Mouse (Mus musculus) B cell, adult 2 months (primary cell): ENCODE results near the gene Lama5.
A peak's percentile ranks its signal among the peaks of the same experiment; 100 is the strongest.

Experiments
- DNase-seq, 2 experiments: peaks; one replicate each; pipeline ENCODE4 v3.0.0; 2022

Gene Lama5

DNA sequence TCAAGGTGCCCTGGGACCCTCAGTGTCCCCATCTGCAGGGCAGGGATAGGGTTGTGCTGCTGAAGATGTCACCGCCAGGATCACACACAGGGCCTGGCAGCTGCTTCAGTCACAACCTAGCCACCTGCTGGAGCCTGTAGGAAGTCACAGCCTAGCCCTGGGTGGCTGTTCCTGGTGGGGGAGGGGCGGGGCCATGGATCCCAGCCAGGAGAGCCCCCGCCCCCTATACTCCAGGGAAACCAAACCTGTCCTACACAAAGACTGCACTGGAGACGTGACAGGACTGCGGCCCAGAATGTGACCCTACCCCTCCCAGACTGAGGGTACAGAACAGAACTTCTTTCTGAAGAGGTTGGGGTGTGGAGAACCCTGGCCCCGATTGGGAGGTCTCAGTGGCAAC, 3.4 kb downstream of the Lama5 start:
- no peak for DNase-seq

DNA sequence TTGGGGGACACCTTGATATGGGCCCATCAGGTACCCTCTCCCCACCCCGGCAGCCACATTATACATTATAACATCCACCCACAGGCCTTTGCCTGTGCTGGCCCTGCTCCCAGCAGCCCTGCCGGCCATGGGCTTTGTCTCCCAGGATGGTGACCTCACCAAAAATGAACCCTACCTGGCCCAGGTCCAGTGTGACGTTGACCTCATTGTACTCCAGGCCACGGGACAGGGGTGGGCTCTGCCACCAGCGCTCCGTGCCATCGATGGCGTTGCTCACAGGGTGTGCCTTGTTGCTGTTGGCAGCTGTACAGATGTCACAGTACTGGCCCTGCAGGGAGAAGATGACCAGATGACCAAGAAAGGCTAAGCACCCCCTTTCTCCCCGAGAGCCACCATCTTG, 4.6 kb downstream of the Lama5 start:
- DNase-seq = no peak

DNA sequence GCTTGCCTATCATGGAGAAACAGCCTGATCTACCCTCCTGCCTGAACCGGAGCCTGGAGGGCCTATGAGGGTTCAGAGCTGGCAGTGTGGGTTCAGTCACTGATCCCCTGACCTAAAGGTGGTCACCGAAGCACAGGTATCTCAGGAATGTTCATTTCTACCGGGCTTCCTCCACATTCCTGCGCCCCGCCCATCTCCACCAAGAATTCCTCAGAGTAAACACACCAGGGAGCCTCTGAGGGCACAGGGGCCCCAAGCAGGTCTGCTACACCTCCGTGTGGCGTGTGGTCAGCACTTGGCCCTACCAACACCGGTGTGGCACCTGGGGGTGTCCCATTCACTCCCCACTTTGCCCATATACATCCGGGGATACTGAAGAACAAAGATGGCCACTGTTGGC, 5.5 kb downstream of the Lama5 start:
- no peak for DNase-seq

DNA sequence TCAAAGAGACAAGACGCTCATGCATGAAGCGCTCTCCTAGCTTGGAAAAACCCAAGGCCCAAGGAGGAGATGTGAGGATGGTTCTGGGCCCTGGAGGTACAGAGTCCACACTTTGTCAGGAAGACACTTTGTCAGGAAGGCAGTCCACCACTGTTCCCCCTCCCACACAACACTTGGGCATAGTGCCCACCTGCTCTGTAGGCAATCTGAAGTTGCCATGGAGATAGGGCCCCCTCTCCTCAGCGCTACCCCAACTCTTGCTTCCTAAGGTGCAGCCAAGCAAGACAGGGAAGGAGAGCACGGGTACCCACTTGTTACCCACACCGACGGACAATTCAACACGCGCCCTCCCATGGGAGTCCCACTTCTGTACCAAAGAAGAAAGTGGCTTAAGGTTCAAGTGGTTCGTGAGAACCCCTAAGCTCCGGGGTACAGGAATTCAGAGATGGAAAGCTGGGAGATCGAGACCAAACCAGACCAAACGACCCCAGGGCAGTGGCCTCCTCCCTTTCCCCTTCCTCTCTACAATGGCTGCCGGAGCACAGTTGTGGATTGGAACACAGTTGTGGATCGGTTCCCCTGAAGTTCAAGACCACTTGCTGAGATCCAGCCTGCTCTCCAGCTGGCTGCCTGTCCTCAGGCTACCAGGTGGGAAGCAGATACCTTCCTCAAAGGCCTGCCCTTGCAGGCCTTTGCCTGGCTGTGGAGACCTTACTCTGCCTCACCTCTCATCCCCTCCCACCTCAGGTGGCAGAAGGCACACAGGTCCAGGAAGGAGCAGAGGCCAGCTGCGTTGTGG, 6.3 kb downstream of the Lama5 start:
- DNase-seq = no peak

DNA sequence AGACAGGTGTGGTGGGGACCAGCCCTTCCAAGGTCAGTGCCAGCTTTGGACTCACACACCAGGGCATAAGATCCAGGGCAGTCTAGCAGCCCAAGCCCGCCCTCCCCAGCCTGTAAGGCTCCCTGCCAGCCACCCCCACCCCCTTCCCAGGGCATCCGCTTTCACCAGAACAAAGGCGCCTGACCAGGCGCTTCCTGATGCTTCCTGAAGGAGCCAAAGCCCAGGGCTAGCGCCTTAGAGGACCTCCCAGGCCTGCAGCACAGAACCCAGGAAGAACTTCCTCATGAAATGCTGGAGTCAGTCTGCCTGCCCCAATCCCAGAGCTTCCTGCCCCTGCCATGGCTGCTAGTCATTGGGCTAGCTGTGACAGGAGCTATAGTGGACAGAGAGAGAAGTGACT, 7.0 kb downstream of the Lama5 start:
- DNase-seq = no peak

DNA sequence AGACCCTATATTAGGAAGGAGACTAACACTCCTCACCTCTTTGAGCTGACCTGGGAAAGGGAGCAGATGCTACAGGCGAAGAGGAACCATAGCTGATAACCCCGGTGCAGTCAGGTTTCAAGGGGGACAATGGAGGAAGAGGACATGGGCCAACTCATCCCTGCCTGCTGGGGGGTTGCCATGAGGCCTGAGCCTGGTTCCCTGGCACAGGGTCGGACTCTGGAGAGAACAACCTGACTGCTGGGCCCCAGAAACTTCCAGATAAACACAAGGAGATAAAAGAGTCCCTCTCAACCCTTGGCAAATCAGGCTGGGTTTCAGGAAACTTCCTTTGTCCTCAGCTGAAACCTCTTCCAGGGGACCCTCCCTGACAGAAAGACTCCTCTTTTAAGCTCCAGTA, 7.4 kb downstream of the Lama5 start:
- no peak for DNase-seq

DNA sequence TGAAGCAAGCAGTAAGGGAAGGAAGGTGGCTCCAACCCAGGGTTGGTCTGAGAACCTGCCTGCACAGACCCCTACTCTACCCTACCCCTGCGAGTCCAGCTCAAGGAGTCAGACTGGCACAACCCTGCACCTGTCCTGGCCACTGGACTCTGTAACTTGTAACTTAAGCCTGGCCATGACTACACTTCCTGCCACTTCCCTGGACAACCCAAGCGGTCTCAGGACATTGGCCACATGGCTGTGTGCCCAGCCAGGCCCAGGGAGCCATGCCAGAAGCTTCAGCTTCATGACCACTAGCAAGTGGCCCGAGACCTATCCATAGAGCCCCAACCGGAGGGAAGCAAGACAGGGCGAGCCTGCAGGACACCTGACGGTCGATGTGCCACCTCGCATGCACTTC, 8.1 kb downstream of the Lama5 start:
- no peak for DNase-seq

DNA sequence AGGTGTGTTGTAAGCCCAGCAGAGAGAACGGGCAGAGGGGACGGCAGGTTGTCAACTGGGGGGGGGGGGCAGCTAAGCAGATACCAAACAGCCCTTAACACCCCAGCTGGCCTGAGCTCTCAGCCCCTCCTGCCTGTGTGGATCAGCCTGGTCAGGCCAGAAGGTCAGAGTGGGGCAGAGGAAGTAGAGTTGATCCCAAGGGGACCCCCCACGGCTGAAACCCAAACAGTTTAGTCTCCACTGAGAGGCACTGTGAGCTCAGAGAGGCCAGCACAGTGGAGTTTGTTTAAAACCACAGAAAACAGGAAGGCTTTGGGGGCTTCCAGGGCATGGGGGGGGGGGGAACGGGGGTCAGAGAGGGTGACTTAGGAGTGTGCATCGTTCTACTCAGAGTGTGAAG, 8.7 kb downstream of the Lama5 start:
- no peak for DNase-seq

DNA sequence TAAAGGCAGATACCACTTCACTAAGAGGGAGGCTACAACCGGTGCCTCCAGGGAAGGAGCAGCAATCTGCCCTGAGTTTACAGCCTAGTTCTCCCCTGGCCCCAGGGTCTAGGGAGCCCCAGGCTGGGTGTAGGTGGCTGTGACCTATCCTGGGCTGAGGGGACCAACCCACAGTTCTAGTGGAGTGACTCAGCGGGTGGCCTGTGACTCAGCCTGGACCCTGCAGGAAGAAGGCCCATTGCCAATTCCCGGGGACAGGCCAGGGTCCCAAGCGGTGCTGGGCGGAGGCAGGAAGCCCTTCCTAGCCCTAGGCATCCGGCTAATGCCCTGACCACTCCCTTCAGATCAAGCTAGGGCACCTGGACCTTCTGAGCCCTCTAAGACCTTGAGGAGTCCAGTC, 9.7 kb downstream of the Lama5 start:
- DNase-seq = no peak

DNA sequence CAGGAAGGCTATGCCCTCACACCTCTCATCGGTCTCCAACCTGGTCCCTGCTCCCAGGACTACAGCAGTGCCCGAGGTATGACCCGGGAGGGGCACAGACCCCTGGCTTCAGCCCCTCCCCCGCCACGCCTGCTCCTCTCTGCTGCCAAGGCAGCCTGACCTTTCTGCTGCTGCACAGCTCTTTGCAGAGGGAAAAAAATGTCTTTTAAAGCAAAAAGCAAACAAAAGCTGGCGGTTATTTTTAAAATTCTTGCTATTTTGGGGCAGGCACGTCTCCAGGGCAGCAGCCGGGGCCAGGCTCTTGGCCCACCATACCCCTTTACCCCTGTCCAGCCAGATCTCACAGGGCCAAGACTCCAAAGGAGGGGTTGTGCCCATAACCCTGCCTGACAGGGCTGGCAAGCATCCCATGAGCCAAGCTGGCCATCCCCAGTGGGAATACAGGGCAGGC, 10.6 kb downstream of the Lama5 start:
- DNase-seq = no peak

DNA sequence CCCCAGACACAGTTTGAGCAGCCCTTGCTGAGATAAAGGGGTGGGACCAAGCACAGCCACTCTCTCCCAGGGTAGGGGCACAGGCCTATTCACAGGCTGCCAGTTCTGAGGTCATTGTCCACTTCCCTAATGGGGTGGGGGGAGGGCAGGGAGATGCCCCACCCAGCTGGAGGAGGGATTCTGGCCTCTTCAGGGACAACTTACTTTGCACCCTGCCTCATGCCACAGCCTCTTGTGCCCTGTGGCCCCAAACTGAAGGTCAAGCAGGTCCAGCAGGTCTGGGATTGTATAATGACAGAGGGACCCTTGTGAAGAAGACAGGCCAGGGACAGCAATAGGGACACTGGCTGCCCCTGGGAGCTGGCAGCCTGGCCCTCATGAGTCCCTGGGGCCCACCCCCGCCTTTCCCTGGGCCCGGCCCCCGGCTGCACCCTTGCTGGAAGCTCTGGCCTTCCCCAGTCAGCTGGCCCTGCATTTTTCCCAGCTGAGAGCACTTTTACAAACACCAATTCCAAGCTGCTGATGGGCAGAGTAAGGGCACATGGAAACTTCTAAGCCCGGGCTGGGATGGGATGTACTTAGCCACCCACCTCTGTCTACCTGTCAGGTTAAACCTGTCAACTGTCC, 11.2 kb downstream of the Lama5 start:
- DNase-seq = no peak

DNA sequence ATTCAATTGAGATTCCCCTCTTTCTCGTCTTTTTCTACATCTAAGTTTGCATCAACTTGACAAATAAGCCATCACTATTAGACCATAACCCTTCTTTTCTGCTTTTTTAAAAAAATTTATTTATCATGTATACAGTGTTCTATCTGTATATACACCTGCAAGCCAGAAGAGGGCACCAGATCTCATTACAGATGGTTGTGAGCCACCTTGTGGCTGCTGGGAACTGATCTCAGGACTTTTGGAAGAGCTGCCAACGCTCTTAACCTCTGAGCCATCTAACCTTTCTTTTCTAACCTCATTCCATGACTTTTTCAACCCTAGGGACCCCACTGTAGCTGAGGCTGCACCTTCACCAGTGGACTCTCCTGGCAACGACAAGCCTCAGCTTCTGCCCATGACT, 13.4 kb downstream of the Lama5 start:
- DNase-seq = no peak

DNA sequence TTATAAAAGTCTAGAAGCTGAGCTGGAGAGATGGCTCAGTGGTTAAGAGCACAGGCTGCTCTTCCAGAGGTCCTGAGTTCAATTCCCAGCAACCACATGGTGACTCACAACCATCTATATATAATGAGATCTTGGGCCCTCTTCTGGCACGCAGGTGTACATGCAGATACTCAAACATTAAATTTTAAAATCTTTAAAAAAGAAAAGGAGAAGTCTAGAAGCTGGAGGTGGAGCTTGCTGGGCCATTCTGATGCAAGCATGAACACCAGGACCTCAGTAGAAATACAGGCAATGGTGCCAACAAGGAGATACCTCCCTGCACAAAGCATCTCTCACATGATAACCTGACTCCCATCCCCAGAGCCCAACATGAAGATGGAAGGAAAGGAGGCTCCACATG, 16.7 kb downstream of the Lama5 start:
- DNase-seq = no peak

DNA sequence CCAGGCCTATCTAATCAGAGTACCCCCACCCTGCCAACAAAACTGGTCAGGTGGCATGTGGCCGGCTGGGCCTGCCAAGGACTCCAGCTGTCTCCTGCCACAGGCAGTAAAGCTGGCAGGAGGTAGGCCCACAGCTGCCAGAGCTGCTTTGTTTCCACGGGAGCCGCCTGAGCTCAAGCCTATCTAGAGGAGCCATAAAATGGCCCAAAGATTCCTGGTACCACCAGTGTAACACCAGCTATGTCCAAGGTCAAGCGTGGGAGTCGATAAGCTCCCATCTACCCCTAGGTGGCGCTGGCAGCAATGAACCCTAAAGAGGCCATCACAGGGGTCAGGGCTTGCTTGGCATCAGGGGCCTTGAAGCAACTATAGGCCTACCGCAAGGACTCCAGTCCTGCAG, 17.8 kb downstream of the Lama5 start:
- peak; percentile 27 to 29 for DNase-seq

DNA sequence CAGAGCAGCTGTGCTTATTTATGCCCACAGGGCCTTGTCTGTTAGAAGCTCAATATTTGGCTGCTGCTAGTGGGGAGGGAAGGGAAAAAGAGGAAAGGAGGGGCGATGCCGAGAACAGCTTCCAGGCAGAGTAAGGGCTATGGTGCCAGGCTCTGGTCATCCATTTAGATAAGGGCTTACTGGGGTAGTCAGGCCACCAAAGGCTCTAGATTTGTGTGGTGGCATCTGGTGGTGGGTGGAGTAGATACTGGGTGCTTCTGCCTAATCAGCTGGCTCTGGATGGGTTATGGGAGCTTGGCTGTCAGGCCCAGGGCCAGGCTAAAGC, 19.7 kb downstream of the Lama5 start:
- no peak for DNase-seq

DNA sequence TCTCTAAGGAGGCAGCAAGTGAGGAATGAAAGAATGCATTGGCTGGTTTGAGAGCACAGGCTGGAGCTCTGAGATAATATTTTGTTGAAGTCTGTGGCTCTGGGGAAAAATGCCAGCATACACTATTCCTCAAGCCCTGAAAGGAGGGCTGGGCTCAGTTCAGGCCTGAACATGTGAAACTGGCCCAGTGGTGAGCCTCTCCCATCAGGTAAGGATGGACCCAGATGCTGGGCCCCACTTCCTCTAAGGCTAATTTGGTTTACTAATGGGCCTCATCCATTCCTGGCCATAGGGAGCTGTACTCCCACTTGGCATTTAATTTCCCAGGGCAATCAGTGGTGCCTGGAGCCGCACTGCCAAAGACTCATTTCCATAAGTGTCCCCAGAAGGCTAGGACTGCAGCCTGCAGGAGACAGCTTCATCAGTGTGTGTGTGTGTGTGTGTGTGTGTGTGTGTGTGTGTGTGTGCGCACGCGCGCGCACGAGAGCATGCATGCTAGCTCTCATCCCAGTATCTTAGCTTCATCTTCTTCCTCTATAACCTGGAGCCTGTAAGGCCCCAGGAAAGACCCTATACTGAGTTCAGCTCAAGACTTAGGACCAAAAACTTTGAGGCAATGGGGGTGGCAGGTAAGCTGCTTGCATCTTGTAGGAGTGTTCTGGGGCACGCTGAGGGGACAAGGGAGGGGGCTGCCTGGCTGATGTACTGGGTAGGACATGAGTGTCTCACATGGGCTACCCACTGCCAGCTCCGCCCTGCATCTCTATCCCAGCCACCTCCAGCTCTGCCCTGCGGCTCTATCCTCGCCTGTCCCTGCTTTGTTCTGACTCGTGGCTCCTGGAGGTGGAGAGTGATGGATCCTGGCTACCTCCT, 20.3 kb downstream of the Lama5 start:
- DNase-seq = no peak

DNA sequence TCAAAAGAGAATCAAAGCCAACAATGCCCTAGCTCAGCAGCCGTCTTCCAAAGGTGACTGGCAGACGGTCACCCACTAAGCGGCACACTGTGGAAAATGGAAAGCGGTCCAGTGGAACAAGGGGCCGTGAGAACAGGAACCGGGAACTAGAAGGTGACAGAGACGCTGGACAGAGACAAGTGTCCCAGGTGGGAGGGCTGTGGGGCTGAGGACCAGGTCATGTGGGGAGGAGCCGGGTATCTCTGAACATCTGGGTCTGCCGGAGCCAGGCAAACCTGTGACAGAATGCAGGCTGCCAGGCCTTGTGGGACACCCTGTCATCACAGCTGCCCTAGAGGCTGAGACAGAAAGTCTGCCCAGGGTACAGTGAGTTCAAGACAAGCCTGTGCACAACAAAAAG, 21.2 kb downstream of the Lama5 start:
- no peak for DNase-seq

DNA sequence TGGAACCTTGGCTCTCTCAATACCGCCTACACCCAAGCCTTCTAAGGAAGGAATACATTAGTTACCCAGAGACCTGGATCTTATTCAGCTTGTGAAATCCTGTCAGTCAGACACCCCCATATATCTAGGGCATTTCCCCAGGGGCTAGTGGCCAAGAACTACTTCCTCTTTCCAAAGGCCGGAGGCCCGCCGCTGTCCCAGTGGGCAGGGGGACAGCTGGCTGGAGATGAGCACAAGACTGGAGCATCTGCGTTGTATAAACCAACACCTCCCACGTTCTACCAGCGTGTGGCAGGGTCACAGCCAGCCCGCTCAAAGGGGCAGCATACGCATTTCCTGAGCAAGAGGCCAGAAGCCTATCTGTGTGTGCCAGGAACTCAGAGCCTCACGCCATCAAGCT, 22.9 kb downstream of the Lama5 start:
- peak; percentile 15 to 16 for DNase-seq

DNA sequence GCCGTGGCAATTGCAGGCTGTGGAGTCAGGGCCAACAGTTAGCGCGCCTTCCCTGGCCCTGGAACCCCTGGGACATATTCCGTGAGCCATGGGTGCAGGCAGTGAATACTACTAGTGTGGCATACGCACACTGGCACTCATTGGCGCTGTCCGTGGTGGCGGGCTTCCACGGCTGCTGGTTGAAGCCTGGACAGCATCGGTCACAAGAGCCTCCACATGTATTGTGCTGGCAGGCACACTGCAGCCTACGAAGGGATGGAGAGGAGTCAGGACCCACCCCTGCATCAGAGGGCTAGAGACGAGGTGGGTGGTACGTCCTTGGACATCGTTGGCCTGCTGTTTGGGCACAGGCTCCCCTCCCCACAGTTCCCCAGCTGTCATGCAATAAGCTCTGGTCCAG, 23.4 kb downstream of the Lama5 start:
- DNase-seq = no peak

DNA sequence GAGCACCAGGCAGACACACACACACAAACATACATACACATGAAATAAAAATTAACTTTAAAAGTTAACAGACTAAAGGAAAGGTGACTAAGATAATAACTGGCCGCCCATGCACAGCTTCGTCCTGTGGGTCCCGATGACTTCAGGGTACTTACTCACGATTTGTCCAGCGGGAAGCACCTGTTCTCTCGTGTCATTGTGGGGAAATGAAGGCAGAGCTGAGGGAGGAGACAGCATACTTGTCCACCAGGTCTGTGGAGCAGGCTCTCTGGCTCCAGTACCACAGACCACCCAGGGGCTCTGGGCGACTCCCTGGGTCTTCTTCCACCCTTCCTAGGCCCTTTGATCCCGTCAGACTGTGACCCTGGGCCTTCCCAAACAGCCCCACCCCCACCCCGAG, 24.4 kb downstream of the Lama5 start:
- DNase-seq = no peak

DNA sequence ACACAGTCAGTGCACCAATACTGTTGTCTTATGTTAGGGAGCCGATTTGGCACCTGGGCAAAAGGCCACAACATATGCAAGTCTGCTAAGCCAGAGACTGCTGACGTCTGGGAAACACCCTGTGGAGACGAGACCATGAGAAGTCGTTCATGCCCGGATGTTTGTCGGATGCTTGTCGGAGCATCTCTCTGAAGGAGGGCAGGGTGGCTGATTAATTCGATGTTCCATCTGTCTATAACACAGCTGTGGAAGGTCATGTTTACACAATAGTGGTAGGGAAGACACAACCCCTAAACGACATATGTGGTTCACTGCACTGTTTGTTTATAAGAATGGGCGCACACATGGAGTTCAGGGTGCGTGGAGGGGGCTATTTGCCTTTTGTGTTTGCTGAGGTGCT, 25.0 kb downstream of the Lama5 start:
- no peak for DNase-seq

DNA sequence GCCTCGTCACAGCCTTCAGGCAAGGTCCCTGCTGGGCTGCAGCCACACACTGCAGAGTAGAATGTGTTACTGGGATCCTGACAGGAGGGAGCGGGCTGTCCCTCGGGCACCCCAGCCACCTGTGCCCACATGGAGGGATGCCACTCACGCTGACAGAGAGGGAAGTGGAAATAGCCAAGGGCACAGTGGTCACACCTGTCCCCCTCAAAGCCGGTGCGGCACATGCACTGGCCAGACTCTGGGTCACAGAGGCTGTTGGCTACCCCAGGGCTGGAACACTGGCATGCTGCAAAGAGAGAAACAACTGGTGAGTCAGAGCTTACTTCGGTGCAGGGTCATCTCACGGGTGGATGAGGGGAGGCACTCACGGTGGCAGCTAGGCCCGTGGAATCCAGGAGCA, 26.9 kb downstream of the Lama5 start:
- DNase-seq = no peak

DNA sequence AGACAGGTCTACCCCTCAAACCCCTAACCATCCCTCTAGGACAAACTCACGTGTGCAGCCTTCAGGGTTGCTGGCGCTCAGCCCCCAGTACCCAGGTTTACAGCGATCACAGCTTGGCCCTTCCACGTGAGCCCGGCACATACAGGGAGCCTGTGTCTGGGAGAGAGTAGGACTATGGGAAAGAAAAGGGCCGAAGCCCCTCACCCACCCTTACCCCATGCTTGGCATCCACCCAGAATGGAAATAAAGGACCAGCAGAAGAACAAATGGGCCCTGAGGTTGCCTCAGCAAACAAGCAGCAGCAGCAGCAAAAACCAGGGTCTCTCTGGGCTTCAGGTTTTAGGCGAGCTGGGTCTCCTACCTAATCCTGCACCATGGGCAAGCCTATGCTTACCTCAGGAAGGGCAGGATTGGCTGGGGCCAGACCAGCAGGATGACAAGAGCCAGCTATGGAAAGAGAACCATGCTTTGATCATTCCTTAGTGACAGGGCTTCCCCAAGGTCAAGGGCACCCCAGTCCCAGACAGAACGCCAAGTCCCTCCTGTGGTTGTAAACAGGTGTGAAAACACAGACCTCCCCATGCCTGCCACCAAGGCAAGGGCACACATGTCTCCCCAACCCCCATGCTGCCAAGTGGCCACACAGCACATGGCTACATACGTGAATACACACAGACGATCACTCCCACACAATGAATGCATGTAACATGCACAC, 28.2 kb downstream of the Lama5 start:
- DNase-seq = no peak
